Mouse (Mus musculus): ENCODE data around the gene Fads2. TPM values are rescaled to one million over a fixed set of nuclear protein-coding genes. Genes with fewer than 3 reads are reported as not detected.

The Fads2 gene
- polyA plus RNA-seq, 1 experiment from 2014 or later: 31.1 TPM

- Histone ChIP-seq H3K4me2 (no peak overlapping the region), H3K4me1 (ENCODE audit: control insufficient read depth, insufficient read depth, low read length) (no peaks in the 10 kb centered on the region), H3K9ac (ENCODE audit: low read depth, low read length) (no peak overlapping the region), H3K36me3 (ENCODE audit: control insufficient read depth, insufficient read depth, low read length) (peaks cover 53% of the 10 kb centered on the region), H3K27ac (ENCODE audit: low read depth, low read length) (no peak overlapping the region), H3K4me3 (ENCODE audit: low read depth, low read length) (no peak overlapping the region), H3K27me3 (ENCODE audit: control insufficient read depth, insufficient read depth, low read length) (no peaks in the 10 kb centered on the region), H3K9me3 (replicated peaks; ENCODE audit: control insufficient read depth, low read length) (no peaks in the 10 kb centered on the region)
- ATAC-seq (replicated peaks; ENCODE audit: insufficient number of reproducible peaks, low FRiP score, low TSS enrichment): no peak
- 88% methylated on average over 5 of the region's 5 CpGs for WGBS (ENCODE audit: insufficient replicate concordance)
Observed at GRCm38 (mm10) chr19:10071166-10071565, 30.4 kb downstream of the Fads2 start.

GRCm38 (mm10) chr19:10070186-10070980 is 31.2 kb downstream of the Fads2 start:
- Histone ChIP-seq H3K36me3 (ENCODE audit: control insufficient read depth, insufficient read depth, low read length) (peaks cover 53% of the 10 kb centered on the region), H3K4me2 (no peak overlapping the region), H3K9me3 (replicated peaks; ENCODE audit: control insufficient read depth, low read length) (no peaks in the 10 kb centered on the region), H3K4me3 (ENCODE audit: low read depth, low read length) (no peak overlapping the region), H3K27ac (ENCODE audit: low read depth, low read length) (no peak overlapping the region), H3K9ac (ENCODE audit: low read depth, low read length) (no peak overlapping the region), H3K27me3 (ENCODE audit: control insufficient read depth, insufficient read depth, low read length) (no peaks in the 10 kb centered on the region), H3K4me1 (ENCODE audit: control insufficient read depth, insufficient read depth, low read length) (no peaks in the 10 kb centered on the region)
- 96% methylated on average over 8 of the region's 8 CpGs for WGBS (ENCODE audit: insufficient replicate concordance)
- ATAC-seq (replicated peaks; ENCODE audit: insufficient number of reproducible peaks, low FRiP score, low TSS enrichment): no peak

GRCm38 (mm10) chr19:10067701-10068100 is 33.8 kb downstream of the Fads2 start:
- Histone ChIP-seq H3K36me3 (ENCODE audit: control insufficient read depth, insufficient read depth, low read length) (peaks cover 41% of the 10 kb centered on the region), H3K4me1 (ENCODE audit: control insufficient read depth, insufficient read depth, low read length) (no peaks in the 10 kb centered on the region), H3K27ac (ENCODE audit: low read depth, low read length) (no peak overlapping the region), H3K9me3 (replicated peaks; ENCODE audit: control insufficient read depth, low read length) (no peaks in the 10 kb centered on the region), H3K9ac (ENCODE audit: low read depth, low read length) (no peak overlapping the region), H3K4me2 (no peak overlapping the region), H3K27me3 (ENCODE audit: control insufficient read depth, insufficient read depth, low read length) (no peaks in the 10 kb centered on the region), H3K4me3 (ENCODE audit: low read depth, low read length) (no peak overlapping the region)
- WGBS (ENCODE audit: insufficient replicate concordance): 83% methylated on average over 7 of the region's 7 CpGs
- no peak for ATAC-seq (replicated peaks; ENCODE audit: insufficient number of reproducible peaks, low FRiP score, low TSS enrichment)

DNA sequence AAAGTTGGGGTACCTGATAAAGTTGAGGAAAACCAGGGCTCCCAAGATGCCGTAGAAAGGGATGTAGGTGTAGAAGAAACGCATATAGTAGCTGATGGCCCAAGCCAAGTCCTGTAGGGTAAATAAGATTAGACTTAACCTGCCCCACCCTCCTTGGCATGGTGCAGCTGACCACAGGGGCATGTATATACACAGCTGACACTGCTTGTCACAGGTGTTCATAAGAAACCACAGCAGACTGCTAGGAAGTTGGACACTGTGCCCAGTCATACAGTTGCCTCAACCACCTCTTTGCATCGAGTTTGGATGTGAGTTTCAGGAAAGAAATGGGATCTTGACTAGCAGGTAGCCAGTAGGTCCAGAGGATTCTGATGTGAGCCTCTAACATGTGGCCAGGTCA is 35.0 kb downstream of the Fads2 start:
- no peak for ATAC-seq (replicated peaks; ENCODE audit: insufficient number of reproducible peaks, low FRiP score, low TSS enrichment)
- Histone ChIP-seq H3K27ac (ENCODE audit: low read depth, low read length) (no peak overlapping the region), H3K4me2 (no peak overlapping the region), H3K27me3 (ENCODE audit: control insufficient read depth, insufficient read depth, low read length) (no peaks in the 10 kb centered on the region), H3K9ac (ENCODE audit: low read depth, low read length) (no peak overlapping the region), H3K9me3 (replicated peaks; ENCODE audit: control insufficient read depth, low read length) (no peaks in the 10 kb centered on the region), H3K36me3 (ENCODE audit: control insufficient read depth, insufficient read depth, low read length) (peaks cover 45% of the 10 kb centered on the region), H3K4me3 (ENCODE audit: low read depth, low read length) (no peak overlapping the region), H3K4me1 (ENCODE audit: control insufficient read depth, insufficient read depth, low read length) (no peaks in the 10 kb centered on the region)
- 94% methylated on average over 3 of the region's 3 CpGs for WGBS (ENCODE audit: insufficient replicate concordance)

GRCm38 (mm10) chr19:10066189-10066500 is 35.4 kb downstream of the Fads2 start:
- no peak for ATAC-seq (replicated peaks; ENCODE audit: insufficient number of reproducible peaks, low FRiP score, low TSS enrichment)
- H3K27me3 ChIP-seq (ENCODE audit: control insufficient read depth, insufficient read depth, low read length): no peaks in the 10 kb centered on the region
- no peaks in the 10 kb centered on the region; the same call in 1 of the 2 replicates for H3K4me1 ChIP-seq (ENCODE audit: control insufficient read depth, insufficient read depth, low read length)
- no peak overlapping the region for H3K4me2 ChIP-seq
- H3K4me3 ChIP-seq (ENCODE audit: low read depth, low read length): no peak overlapping the region
- H3K27ac ChIP-seq (ENCODE audit: low read depth, low read length): no peak overlapping the region
- no peaks in the 10 kb centered on the region for H3K9me3 ChIP-seq (replicated peaks; ENCODE audit: control insufficient read depth, low read length)
- peaks cover 42% of the 10 kb centered on the region for H3K36me3 ChIP-seq (ENCODE audit: control insufficient read depth, insufficient read depth, low read length)
- 88% methylated on average over 4 of the region's 4 CpGs for WGBS (ENCODE audit: insufficient replicate concordance)
- H3K9ac ChIP-seq (ENCODE audit: low read depth, low read length): no peak overlapping the region

GRCm38 (mm10) chr19:10065465-10066188 is 35.9 kb downstream of the Fads2 start:
- no peak overlapping the region for H3K4me2 ChIP-seq
- no peaks in the 10 kb centered on the region for H3K27me3 ChIP-seq (ENCODE audit: control insufficient read depth, insufficient read depth, low read length)
- H3K27ac ChIP-seq (ENCODE audit: low read depth, low read length): no peak overlapping the region
- H3K4me3 ChIP-seq (ENCODE audit: low read depth, low read length): no peak overlapping the region
- H3K4me1 ChIP-seq (ENCODE audit: control insufficient read depth, insufficient read depth, low read length): peaks cover 5% of the 10 kb centered on the region; the same call in 1 of the 2 replicates
- WGBS (ENCODE audit: insufficient replicate concordance): 85% methylated on average over 5 of the region's 5 CpGs
- H3K9me3 ChIP-seq (replicated peaks; ENCODE audit: control insufficient read depth, low read length): no peaks in the 10 kb centered on the region
- H3K9ac ChIP-seq (ENCODE audit: low read depth, low read length): no peak overlapping the region
- ATAC-seq (replicated peaks; ENCODE audit: insufficient number of reproducible peaks, low FRiP score, low TSS enrichment): no peak
- H3K36me3 ChIP-seq (ENCODE audit: control insufficient read depth, insufficient read depth, low read length): peaks cover 41% of the 10 kb centered on the region

- no peak overlapping the region for H3K27ac ChIP-seq (ENCODE audit: low read depth, low read length)
- H3K9me3 ChIP-seq (replicated peaks; ENCODE audit: control insufficient read depth, low read length): no peaks in the 10 kb centered on the region
- WGBS (ENCODE audit: insufficient replicate concordance): 84% methylated on average over 10 of the region's 10 CpGs
- H3K4me2 ChIP-seq: no peak overlapping the region
- no peak overlapping the region for H3K4me3 ChIP-seq (ENCODE audit: low read depth, low read length)
- peaks cover 31% of the 10 kb centered on the region for H3K36me3 ChIP-seq (ENCODE audit: control insufficient read depth, insufficient read depth, low read length)
- no peaks in the 10 kb centered on the region for H3K27me3 ChIP-seq (ENCODE audit: control insufficient read depth, insufficient read depth, low read length)
- ATAC-seq (replicated peaks; ENCODE audit: insufficient number of reproducible peaks, low FRiP score, low TSS enrichment): no peak
- H3K4me1 ChIP-seq (ENCODE audit: control insufficient read depth, insufficient read depth, low read length): peaks cover 7% of the 10 kb centered on the region; the same call in 1 of the 2 replicates
- H3K9ac ChIP-seq (ENCODE audit: low read depth, low read length): no peak overlapping the region
Observed at GRCm38 (mm10) chr19:10064173-10065012, 37.2 kb downstream of the Fads2 start.

- Histone ChIP-seq H3K27ac (ENCODE audit: low read depth, low read length) (no peak overlapping the region), H3K9me3 (replicated peaks; ENCODE audit: control insufficient read depth, low read length) (no peaks in the 10 kb centered on the region), H3K4me1 (ENCODE audit: control insufficient read depth, insufficient read depth, low read length) (peaks cover 7% of the 10 kb centered on the region; the same call in 1 of the 2 replicates), H3K4me3 (ENCODE audit: low read depth, low read length) (no peak overlapping the region), H3K36me3 (ENCODE audit: control insufficient read depth, insufficient read depth, low read length) (peaks cover 30% of the 10 kb centered on the region), H3K4me2 (no peak overlapping the region), H3K9ac (ENCODE audit: low read depth, low read length) (no peak overlapping the region), H3K27me3 (ENCODE audit: control insufficient read depth, insufficient read depth, low read length) (no peaks in the 10 kb centered on the region)
- WGBS (ENCODE audit: insufficient replicate concordance): 89% methylated on average over 5 of the region's 5 CpGs
- no peak for ATAC-seq (replicated peaks; ENCODE audit: insufficient number of reproducible peaks, low FRiP score, low TSS enrichment)
Observed at GRCm38 (mm10) chr19:10062862-10063261, 38.7 kb downstream of the Fads2 start.
